Mouse (Mus musculus): Measurements from ENCODE around the gene Gm21680. TPM values are rescaled to one million over a fixed set of nuclear protein-coding genes. Genes with fewer than 3 reads are reported as not detected.
A peak's percentile ranks its signal among the peaks of the same experiment; 100 is the strongest.
"Not testable (repeated sequence)": the region's sequence is repeated elsewhere in the genome, so short reads cannot be mapped to it uniquely, and the experiment has no call there.

Gene Gm21680
- not detected for total RNA-seq (2022)

- not testable (repeated sequence) for DNase-seq (ENCODE audit: low spot score in 2 of 2)
These were observed at the start of gene Gm21680 for GRCm38 (mm10) chr5:25972563-25972962. Gene Gm21680 (minus strand): TSS chr5:25972663.

DNA sequence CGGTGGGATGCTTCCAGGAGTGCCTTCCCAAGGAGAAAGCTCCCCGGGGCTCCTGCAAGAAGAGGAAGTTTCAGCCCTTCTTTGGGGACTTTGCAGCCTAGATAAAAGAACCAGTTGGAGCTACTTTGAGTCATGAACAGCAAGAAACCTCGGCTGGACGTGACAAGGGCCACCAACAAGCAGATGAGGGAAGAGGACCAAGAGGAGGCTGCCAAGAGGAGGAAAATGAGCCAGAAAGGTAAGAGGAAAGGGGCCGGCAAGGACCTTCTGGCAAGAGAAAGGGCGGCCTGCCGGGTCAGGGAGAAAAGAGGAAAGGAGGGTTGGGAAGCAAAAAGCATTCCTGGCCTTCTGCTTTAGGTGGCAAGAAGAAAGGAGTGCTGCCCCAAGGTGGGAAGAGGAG, 35.2 kb upstream of the Gm21680 start:
- not testable (repeated sequence) for DNase-seq (ENCODE audit: low spot score in 2 of 2)

DNA sequence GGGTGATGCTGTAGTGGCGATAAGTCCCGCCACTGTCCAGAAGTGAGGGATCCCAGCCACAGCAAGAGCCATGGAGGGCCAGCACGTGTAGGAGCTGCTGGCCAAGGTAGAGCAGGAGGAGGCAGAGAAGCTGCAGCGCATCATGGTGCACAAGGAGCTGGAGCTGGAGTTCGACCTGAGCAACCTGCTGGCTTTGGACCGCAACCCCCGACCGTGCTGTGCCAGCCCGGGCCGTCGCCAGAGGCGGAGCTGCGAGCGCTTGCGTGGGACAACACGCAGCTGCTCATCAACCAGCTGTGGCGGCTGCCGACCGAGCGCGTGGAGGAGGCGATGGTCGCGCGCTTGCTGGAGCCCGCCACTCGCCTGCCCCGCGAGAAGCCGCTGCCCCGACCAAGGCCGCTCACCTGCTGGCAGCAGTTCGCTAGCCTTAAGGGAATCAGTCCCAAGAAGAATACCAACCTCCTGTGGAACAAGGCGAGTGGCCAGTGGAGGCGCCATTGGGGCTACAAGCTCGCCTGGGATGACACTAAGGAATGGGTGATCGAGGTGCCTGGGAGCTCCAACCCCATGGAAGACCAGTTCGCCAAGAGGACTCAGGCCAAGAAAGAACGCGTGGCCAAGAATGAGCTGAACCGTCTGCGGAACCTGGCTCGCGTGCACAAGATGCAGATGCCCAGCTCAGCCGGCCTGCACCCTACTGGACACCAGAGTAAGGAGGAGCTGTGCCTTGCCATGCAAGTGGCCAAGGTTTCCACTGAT, 34.7 kb upstream of the Gm21680 start:
- DNase-seq (ENCODE audit: low spot score in 2 of 2) = peak; percentile 14 to 28

DNA sequence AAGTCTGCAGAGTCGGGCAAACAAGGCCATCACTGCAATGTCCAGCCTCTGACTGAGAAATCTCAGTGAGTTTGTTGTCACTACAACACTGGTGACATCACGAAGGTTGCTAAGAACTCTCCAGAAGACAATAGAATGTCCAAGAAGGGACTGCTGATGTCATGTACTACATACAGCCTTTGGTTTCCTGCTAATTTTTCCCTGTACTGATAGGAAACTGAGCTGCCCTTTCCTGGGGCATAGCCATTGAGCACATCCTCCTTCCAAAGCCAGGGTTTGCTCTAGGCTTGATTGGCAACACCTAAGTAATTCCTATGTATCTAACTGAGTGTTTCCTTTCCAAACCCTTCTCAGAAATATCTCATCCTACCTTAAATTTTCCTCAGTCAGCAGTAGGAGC, 32.2 kb upstream of the Gm21680 start, which contains the start of gene Gm1979:
Gene Gm1979 (minus strand): TSS at position 101 of the 400 bp plus-strand sequence.
- not testable (repeated sequence) for DNase-seq (ENCODE audit: low spot score in 2 of 2)

- not testable (repeated sequence) for DNase-seq (ENCODE audit: low spot score in 2 of 2)
These were observed 16.1 kb upstream of the Gm21680 start, which contains the start of gene Gm21698 for GRCm38 (mm10) chr5:25988550-25988949. Gene Gm21698 (minus strand): TSS chr5:25988650.

DNA sequence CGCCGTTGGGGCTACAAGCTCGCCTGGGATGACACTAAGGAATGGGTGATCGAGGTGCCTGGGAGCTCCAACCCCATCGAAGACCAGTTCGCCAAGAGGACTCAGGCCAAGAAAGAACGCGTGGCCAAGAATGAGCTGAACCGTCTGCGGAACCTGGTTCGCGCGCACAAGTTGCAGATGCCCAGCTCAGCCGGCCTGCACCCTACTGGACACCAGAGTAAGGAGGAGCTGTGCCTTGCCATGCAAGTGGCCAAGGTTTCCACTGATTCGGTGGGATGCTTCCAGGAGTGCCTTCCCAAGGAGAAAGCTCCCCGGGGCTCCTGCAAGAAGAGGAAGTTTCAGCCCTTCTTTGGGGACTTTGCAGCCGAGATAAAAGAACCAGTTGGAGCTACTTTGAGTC, 15.4 kb downstream of the Gm21680 start:
- not testable (repeated sequence) for DNase-seq (ENCODE audit: low spot score in 2 of 2)

DNA sequence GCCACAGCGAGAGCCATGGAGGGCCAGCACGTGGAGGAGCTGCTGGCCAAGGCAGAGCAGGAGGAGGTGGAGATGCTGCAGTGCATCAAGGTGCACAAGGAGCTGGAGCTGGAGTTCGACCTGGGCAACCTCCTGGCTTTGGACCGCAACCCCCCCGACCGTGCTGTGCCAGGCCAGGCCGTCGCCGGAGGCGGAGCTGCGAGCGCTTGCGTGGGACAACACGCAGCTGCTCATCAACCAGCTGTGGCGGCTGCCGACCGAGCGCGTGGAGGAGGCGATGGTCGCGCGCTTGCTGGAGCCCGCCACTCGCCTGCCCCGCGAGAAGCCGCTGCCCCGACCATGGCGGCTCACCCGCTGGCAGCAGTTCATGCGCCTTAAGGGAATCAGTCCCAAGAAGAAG, 15.9 kb downstream of the Gm21680 start:
- DNase-seq (ENCODE audit: low spot score in 2 of 2) = peak in 1 of 2 experiments; percentile 2

GRCm38 (mm10) chr5:25954317-25954716, 18.1 kb downstream of the Gm21680 start, which contains the start of gene Gm21671:
Gene Gm21671 (minus strand): TSS chr5:25954417.
- not testable (repeated sequence) for DNase-seq (ENCODE audit: low spot score in 2 of 2)

GRCm38 (mm10) chr5:25945391-25945790, 27.1 kb downstream of the Gm21680 start:
- DNase-seq (ENCODE audit: low spot score in 2 of 2) = not testable (repeated sequence)

GRCm38 (mm10) chr5:25942281-25942680, 30.2 kb downstream of the Gm21680 start, which contains the start of gene Gm21663:
Gene Gm21663 (minus strand): TSS chr5:25942381.
- DNase-seq (ENCODE audit: low spot score in 2 of 2) = not testable (repeated sequence)

Other genes starting within 250 kb of the Gm21680 start
- 100 to 1,000 TPM; 132 to 138 (median 137) TPM for gene Actr3b, start 212.7 kb downstream of the Gm21680 start, total RNA-seq (2022)
- gene Gm21663, start 30.3 kb downstream of the Gm21680 start, total RNA-seq (2022) = not detected
- gene Gm21671, start 18.2 kb downstream of the Gm21680 start, total RNA-seq (2022) = not detected
- gene Gm21698, start 16.0 kb upstream of the Gm21680 start, total RNA-seq (2022) = not detected
- under 1 TPM in 1 of 4 experiments, not detected in 3; 0.93 TPM for gene Gm1979, start 32.1 kb upstream of the Gm21680 start, total RNA-seq (2022)
- gene Gm5862, start 50.3 kb upstream of the Gm21680 start, total RNA-seq (2022) = not detected
- not detected for gene Speer4a, start 66.9 kb upstream of the Gm21680 start, total RNA-seq (2022)
- under 1 TPM in 1 of 4 experiments, not detected in 3; 0.11 TPM for gene Gm7347, start 85.9 kb upstream of the Gm21680 start, total RNA-seq (2022)
- gene Gm10471, start 116.6 kb upstream of the Gm21680 start, total RNA-seq (2022) = not detected
- gene 5031410I06Rik, start 132.7 kb upstream of the Gm21680 start, total RNA-seq (2022) = not detected
- gene Gm10220, start 148.8 kb upstream of the Gm21680 start, total RNA-seq (2022) = not detected